In the genomic region with DNA sequence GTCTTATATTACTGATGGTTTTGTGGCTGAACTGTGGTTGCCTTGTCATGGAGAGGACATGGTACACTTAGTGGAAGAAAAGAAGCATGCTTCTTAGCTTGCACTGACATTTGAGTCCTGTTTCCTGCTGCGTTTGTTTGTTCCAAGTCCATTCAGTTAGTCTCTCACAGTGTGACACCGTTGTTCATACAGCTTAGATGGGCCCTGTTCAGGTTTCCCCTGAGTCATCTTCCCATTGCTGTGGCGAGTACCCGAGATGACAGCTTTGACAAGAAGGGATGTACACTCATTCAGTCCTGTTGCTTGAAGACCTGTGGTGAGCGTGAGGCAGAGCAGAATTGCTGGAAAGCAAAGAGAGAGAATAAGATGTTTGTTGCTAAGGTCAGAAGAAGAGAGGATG, we compare ENCODE assay signal across 2 mouse cellular contexts.
TF ChIP-seq lines count a peak whose summit lies in the region.

No protein-coding gene starts in this region.

TF ChIP-seq in MEL, 35 proteins besides CTCF, POLR2A, EP300 and RAD21:
- TF ChIP-seq BHLHE40 (IDR thresholded peaks at IDR 0.05; ENCODE audit: borderline replicate concordance, low read depth, low read length) (no peak), SMC3 (IDR thresholded peaks at IDR 0.05; ENCODE audit: low read depth, low read length) (no peak), MEF2A (IDR thresholded peaks at IDR 0.05; ENCODE audit: extremely low read depth, insufficient replicate concordance, low read depth, low read length, poor library complexity, severe bottlenecking) (no peak)

TF ChIP-seq in myocyte, 11 proteins besides CTCF, POLR2A, EP300 and RAD21:
- TF ChIP-seq SRF (IDR thresholded peaks at IDR 0.05; ENCODE audit: control insufficient read depth, insufficient read length, low read depth) (no peak), E2F4 (IDR thresholded peaks at IDR 0.05; ENCODE audit: insufficient read depth) (no peak), TCF3 (IDR thresholded peaks at IDR 0.05; ENCODE audit: insufficient read length, low read depth) (no peak), MYOG (IDR thresholded peaks at IDR 0.05; ENCODE audit: control insufficient read depth in 1 of 3, insufficient read depth in 1 of 3, insufficient read length in 2 of 3, low read depth in 2 of 3) (no peak), POLR2AphosphoS2 (IDR thresholded peaks at IDR 0.05; ENCODE audit: insufficient read length, low read depth) (no peak), USF1 (IDR thresholded peaks at IDR 0.05; ENCODE audit: low read depth) (no peak), TCF12 (IDR thresholded peaks at IDR 0.05; ENCODE audit: insufficient read depth, poor library complexity, severe bottlenecking) (no peak), REST (IDR thresholded peaks at IDR 0.05; ENCODE audit: insufficient read depth, insufficient read length) (no peak), MYOD1 (IDR thresholded peaks at IDR 0.05; ENCODE audit: control insufficient read depth in 1 of 3, insufficient read length in 2 of 3, low read depth in 2 of 3) (no peak), CEBPB (IDR thresholded peaks at IDR 0.05; ENCODE audit: insufficient read depth, poor library complexity, severe bottlenecking) (no peak)
TF ChIP-seq in myocyte: peak in this region for 0.
